Mouse (Mus musculus) small intestine, adult 2 months (tissue): Measurements from ENCODE around the gene Gm10198. TPM values are rescaled to one million over a fixed set of nuclear protein-coding genes. Genes with fewer than 3 reads are reported as not detected.

Source experiments
- H3K27ac ChIP-seq: fragments of 200-500 bp; 2 replicates; pipeline ENCODE4 v1.5.1; 2012; ENCODE audit warnings: low read depth, low read length, control low read depth, inconsistent platforms; ENCODE audit not compliant: insufficient read depth
- H3K27me3 ChIP-seq: fragments of 200-500 bp; 2 replicates; pipeline ENCODE4 v1.6.1; 2012; ENCODE audit warnings: mild to moderate bottlenecking, moderate library complexity, low read length, inconsistent platforms; ENCODE audit not compliant: control insufficient read depth, insufficient read depth
- H3K36me3 ChIP-seq: fragments of 200-500 bp; 2 replicates; pipeline ENCODE4 v1.6.1; 2012; ENCODE audit warnings: mild to moderate bottlenecking, low read length, control low read depth, inconsistent platforms; ENCODE audit not compliant: control insufficient read depth, insufficient read depth
- H3K4me1 ChIP-seq: fragments of 200-500 bp; 2 replicates; pipeline ENCODE4 v1.6.1; 2012; ENCODE audit warnings: low read length, inconsistent platforms, mixed read lengths; ENCODE audit not compliant: control insufficient read depth, insufficient read depth, insufficient read length
- H3K4me3 ChIP-seq: fragments of 200-500 bp; 2 replicates; pipeline ENCODE4 v1.5.1; 2012; ENCODE audit warnings: low read depth, mild to moderate bottlenecking, control low read depth, inconsistent platforms, low read length, moderate library complexity
- CTCF ChIP-seq: fragments of 200-500 bp; IDR thresholded peaks from 2 replicates; pipeline ENCODE4 v1.5.1; 2012; ENCODE audit warnings: low read depth, mild to moderate bottlenecking, control low read depth, inconsistent platforms, low read length, moderate library complexity, mixed read lengths; ENCODE audit not compliant: insufficient replicate concordance, insufficient read length; ENCODE audit errors: extremely low read depth
- POLR2A ChIP-seq: fragments of 200-500 bp; IDR thresholded peaks from 2 replicates; pipeline ENCODE4 v1.6.1; 2012; ENCODE audit warnings: low read depth, mild to moderate bottlenecking, control low read depth, inconsistent platforms, low read length, moderate library complexity
- WGBS: fragments of 180-500 bp; shearing (Covaris S2); methylation state at CpG from one replicate; pipeline ENCODE4 v1.1.7; 2018; 5-methylcytosine and 5-hydroxymethylcytosine counted together
- polyA plus RNA-seq: library from polyadenylated mRNA; depleted of rRNA; stranded (reverse); fragments of >200 nt; gene quantifications from 2 replicates; pipeline ENCODE4 v1.2.3, GENCODE M21; 2012; rRNA removed

The Gm10198 gene
- polyA plus RNA-seq = not detected in 2 replicates

DNA sequence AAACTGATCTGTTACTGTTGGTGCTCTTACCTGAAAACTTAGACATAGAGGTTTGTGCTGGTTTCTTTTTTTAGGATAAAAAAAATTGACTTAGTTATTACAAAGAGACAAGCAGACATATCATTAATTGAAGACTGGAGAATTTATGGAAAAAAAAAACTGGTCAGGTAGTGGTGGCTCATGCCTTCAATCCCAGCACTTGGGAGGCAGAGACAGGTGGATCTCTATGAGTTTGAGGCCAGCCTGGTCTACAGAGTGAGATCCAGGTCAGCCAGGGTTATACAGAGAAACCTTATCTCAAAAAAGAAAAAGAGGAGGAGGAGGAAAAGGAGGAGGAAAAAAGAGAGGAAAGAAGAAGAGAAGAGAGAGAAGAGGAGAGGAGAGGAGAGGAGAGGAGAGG lies at the start of gene Gm10198:
Gene Gm10198, plus strand, starts transcription at position 301 of the 400 bp plus-strand sequence.
- Histone ChIP-seq H3K4me1 (peaks cover 2% of the 10 kb centered on the region; the same call in 1 of the 2 replicates), H3K27ac (no peak within 1 kb of the TSS), H3K27me3 (no peaks in the 10 kb centered on the region), H3K4me3 (no peak within 1 kb of the TSS), H3K36me3 (no peaks in the 10 kb centered on the region)
- TF ChIP-seq POLR2A (no peak), CTCF (no peak)

DNA sequence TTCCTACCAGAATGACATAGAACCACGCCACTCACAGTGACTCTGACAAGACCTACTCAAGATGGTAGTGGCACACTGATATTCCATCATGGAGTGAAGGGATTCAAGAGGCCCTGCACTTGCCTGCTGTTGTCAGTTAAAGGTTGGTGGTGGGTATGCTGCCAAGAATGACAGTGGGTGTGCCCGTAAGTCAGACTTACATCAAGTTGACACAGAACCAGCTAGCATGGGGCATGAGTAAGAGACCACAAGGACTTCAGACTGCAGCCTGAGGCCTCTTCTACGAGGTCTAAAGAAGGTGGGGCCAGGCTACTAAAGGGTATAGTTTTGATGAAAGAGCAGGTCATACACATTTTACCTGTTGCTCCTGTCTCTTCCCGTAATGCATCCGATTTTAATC lies 47.3 kb upstream of the Gm10198 start:
- no peaks in the 10 kb centered on the region for H3K27me3 ChIP-seq
- H3K36me3 ChIP-seq = no peaks in the 10 kb centered on the region
- TF ChIP-seq CTCF = no peak
- TF ChIP-seq POLR2A = no peak
- H3K4me3 ChIP-seq = no peak overlapping the region
- 78% methylated on average over 5 of the region's 5 CpGs for WGBS
- no peaks in the 10 kb centered on the region for H3K4me1 ChIP-seq
- H3K27ac ChIP-seq = no peak overlapping the region

DNA sequence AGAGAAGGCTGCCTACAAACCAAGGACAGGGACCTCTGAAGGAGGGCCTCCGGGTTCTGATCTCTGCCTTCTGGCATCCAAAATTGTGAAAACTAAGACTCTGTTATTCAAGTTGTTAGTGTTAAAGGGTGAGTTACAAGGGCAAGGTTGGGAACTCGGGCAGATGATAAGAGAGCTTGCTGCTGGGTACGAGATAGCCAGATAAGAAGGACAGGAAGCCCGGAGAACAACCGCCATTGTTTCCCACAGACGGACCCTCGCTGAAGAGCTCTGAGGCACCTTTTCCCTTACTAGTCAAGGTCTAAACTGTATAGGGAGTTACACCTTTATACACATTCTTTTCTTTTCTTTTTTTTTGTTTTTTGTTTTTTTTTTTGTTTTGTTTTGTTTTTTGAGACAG lies 39.8 kb upstream of the Gm10198 start:
- H3K4me1 ChIP-seq = no peaks in the 10 kb centered on the region
- 66% methylated on average over 7 of the region's 7 CpGs for WGBS

DNA sequence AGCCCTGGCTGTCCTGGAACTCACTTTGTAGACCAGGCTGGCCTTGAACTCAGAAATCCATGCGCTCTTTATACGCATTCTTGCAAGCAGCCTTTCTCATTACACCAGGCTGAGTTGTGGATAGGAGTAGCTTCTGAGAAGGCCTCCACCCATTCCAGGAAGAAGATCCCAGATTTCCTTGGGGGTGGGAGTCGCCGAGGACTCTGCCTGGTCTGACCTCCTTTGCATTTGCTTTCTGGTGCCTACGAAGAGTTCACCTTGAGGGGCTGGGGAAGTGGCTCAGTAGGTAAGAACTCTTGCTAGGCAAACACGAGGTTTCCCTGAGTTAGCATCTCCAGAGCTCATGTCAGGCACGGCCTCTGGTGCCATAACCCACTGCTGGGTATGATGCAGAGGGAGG lies 39.4 kb upstream of the Gm10198 start:
- H3K36me3 ChIP-seq = no peaks in the 10 kb centered on the region
- H3K27ac ChIP-seq = no peak overlapping the region
- no peaks in the 10 kb centered on the region for H3K4me1 ChIP-seq
- H3K4me3 ChIP-seq = no peak overlapping the region
- WGBS = 82% methylated on average over 7 of the region's 7 CpGs
- TF ChIP-seq CTCF (no peak), POLR2A (no peak)
- H3K27me3 ChIP-seq = no peaks in the 10 kb centered on the region

More for the DNA sequence above, 39.8 kb upstream of the Gm10198 start:
- H3K36me3 ChIP-seq = no peaks in the 10 kb centered on the region
- no peak overlapping the region for H3K4me3 ChIP-seq
- no peak overlapping the region for H3K27ac ChIP-seq
- H3K27me3 ChIP-seq = no peaks in the 10 kb centered on the region
- TF ChIP-seq POLR2A (no peak), CTCF (no peak)

DNA sequence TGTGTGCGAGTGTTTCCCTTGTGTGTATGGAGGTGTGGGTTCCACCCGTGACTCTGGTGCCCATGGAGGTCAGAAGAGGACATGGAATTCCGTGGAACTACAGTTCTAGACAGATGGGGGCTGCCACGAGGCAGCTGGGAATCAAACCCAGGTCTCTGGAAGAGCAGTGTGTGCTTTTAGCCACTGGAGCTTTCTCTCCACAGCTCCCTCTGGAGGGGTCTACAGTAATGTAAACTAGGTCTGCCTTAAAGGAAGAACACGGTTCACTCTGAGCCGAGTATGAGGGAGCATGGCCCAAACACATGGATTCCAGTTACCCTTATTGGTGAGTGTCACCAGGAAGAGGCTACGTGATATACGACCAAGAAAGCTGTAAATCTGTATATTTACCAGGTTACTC lies 38.6 kb upstream of the Gm10198 start:
- no peak overlapping the region for H3K4me3 ChIP-seq
- H3K36me3 ChIP-seq = no peaks in the 10 kb centered on the region
- no peaks in the 10 kb centered on the region for H3K27me3 ChIP-seq
- H3K27ac ChIP-seq = no peak overlapping the region
- H3K4me1 ChIP-seq = no peaks in the 10 kb centered on the region
- 77% methylated on average over 8 of the region's 8 CpGs for WGBS
- TF ChIP-seq CTCF (no peak), POLR2A (no peak)

DNA sequence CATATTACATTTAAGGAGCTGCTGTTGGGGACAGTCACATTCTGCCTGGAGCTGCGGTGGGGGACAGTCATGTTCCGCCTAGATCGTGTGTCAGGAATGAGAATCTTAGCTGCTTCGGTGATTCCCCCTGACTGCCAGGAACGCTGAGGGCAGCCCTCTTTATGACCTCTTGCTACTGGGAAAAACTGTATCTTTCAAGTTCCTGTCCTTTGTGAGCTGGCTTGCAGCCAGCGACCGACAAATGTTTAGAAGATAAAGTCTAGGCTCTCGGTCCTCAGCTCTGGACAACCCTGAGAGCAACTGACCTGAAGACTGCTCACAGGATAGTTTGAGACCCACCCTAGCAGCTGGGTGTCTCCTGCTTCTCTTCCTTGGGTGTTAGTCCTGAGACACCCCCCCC lies 37.3 kb upstream of the Gm10198 start:
- H3K4me3 ChIP-seq = no peak overlapping the region
- 5% methylated on average over 8 of the region's 8 CpGs for WGBS
- no peaks in the 10 kb centered on the region for H3K36me3 ChIP-seq
- H3K27ac ChIP-seq = no peak overlapping the region
- no peaks in the 10 kb centered on the region for H3K27me3 ChIP-seq
- TF ChIP-seq CTCF = no peak
- TF ChIP-seq POLR2A = no peak
- H3K4me1 ChIP-seq = no peaks in the 10 kb centered on the region

DNA sequence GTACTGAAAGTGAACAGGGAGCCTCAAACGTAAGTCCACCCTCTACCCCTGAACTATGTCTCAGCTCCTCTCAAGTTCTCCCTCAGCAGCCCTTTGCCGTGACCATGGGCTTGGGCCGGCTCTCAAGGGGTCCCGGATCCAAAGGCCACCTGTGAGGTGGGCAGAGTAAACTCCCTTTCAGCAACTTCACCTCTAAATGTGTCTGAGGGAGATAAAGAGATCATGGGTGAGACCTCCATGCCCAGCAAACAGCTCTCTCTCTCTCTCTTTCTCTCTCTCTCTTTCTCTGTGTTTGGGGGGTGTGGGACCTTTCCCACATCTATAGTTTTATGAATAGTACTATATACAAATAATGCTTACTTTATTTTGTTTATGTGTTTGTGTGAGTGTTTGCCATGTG lies 36.2 kb upstream of the Gm10198 start:
- Histone ChIP-seq H3K4me1 (no peaks in the 10 kb centered on the region), H3K27me3 (no peaks in the 10 kb centered on the region), H3K27ac (no peak overlapping the region), H3K36me3 (no peaks in the 10 kb centered on the region), H3K4me3 (no peak overlapping the region)
- TF ChIP-seq CTCF (no peak), POLR2A (no peak)
- 75% methylated on average over 4 of the region's 4 CpGs for WGBS

DNA sequence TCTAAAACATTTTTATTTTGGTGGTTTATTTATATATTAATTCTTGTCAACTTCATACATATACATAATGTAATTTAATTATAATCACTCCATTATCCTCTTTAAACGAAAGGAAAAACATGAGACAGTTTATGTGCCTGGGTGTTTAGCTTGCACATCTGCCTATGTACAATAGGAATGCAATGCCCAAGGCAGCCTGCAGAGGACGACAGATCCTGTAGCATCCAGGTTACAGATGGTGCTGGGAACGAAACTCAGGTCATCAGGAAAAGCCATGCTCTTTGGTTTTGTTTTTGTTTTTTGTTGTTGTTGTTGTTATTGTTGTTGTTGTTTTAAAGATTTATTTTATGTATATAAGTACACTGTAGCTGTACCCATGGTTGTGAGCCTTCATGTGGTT lies 32.4 kb upstream of the Gm10198 start:
- Histone ChIP-seq H3K4me1 (no peaks in the 10 kb centered on the region), H3K27ac (no peak overlapping the region), H3K36me3 (no peaks in the 10 kb centered on the region), H3K27me3 (no peaks in the 10 kb centered on the region), H3K4me3 (no peak overlapping the region)
- TF ChIP-seq CTCF (no peak), POLR2A (no peak)
- 92% methylated on average over 3 of the region's 3 CpGs for WGBS
